Mouse (Mus musculus) bone marrow, adult 2 months (tissue): ENCODE data around the gene Cacna1e.

Experiments used
- CTCF ChIP-seq: fragments of 200-500 bp; IDR thresholded peaks from 2 replicates; pipeline ENCODE4 v1.5.1; 2011; ENCODE audit warnings: low read length, control low read depth; ENCODE audit not compliant: control insufficient read depth, insufficient read depth
- POLR2A ChIP-seq: fragments of 200-500 bp; IDR thresholded peaks from 2 replicates; pipeline ENCODE4 v1.6.1; 2011; ENCODE audit warnings: low read depth, mild to moderate bottlenecking, control low read depth, low read length, borderline replicate concordance; ENCODE audit not compliant: control insufficient read depth

- no peak for TF ChIP-seq POLR2A
- no peak for TF ChIP-seq CTCF
Measured at GRCm38 (mm10) chr1:154608516-154608915, 275.8 kb downstream of the Cacna1e start.
